Mouse (Mus musculus): ENCODE data around the gene Cacna2d1. TPM values are rescaled to one million over a fixed set of nuclear protein-coding genes. Genes with fewer than 3 reads are reported as not detected.

Cacna2d1 gene
- polyA plus RNA-seq (2016; fragmentation: Nextera tagmentation; extraction: Ambion mirVana): 1.2 and 1.6 TPM in 2 replicates

GRCm38 (mm10) chr5:15934376-15935233 lies at the start of gene Cacna2d1:
Cacna2d1 (plus strand) TSS chr5:15934691.
- Histone ChIP-seq H3K27ac (no peak within 1 kb of the TSS), H3K4me2 (peak within 1 kb of the TSS; percentile 69), H3K4me1 (no peaks in the 10 kb centered on the region), H3K9me3 (replicated peaks) (no peaks in the 10 kb centered on the region), H3K9ac (no peak within 1 kb of the TSS), H3K27me3 (replicated peaks) (peaks cover 38% of the 10 kb centered on the region), H3K4me3 (peak within 1 kb of the TSS; percentile 51), H3K36me3 (no peaks in the 10 kb centered on the region)
- WGBS (ENCODE audit: insufficient replicate concordance): under 1% methylated on average over 54 of the region's 120 CpGs
- ATAC-seq: peak; percentile 35

- ATAC-seq: no peak
- H3K9me3 ChIP-seq (replicated peaks): no peaks in the 10 kb centered on the region
- 47% methylated on average over 2 of the region's 2 CpGs for WGBS (ENCODE audit: insufficient replicate concordance)
Measured at GRCm38 (mm10) chr5:15895098-15895497, 39.4 kb upstream of the Cacna2d1 start.

DNA sequence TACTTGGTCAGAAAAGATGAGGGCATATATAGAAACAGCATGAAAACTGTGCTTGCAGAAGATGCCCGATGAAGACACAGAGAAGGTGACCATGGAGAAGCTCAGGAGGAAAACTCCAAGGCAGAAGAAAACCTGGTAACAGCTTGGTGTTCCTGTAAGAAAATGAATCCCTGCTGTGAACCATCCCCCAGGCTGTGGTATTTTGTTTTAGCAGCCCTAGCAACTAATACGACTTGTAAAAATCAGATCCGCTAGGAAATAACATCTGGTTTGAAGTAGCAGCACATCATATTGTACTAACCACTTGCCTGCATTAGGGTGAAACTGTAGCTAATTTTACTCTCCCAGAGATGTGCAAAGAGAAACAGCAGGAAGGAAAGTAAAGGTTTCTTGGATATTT lies 37.8 kb upstream of the Cacna2d1 start:
- no peak overlapping the region for H3K27ac ChIP-seq
- no peak overlapping the region for H3K4me3 ChIP-seq
- no peaks in the 10 kb centered on the region for H3K4me1 ChIP-seq
- no peaks in the 10 kb centered on the region for H3K36me3 ChIP-seq
- no peak overlapping the region for H3K4me2 ChIP-seq
- ATAC-seq: no peak
- no peak overlapping the region for H3K9ac ChIP-seq
- H3K27me3 ChIP-seq (replicated peaks): no peaks in the 10 kb centered on the region
- WGBS (ENCODE audit: insufficient replicate concordance): 76% methylated on average over 3 of the region's 3 CpGs
- no peaks in the 10 kb centered on the region for H3K9me3 ChIP-seq (replicated peaks)

More at GRCm38 (mm10) chr5:15895098-15895497, 39.4 kb upstream of the Cacna2d1 start:
- no peak overlapping the region for H3K4me2 ChIP-seq
- H3K4me3 ChIP-seq: no peak overlapping the region
- H3K27ac ChIP-seq: no peak overlapping the region
- no peaks in the 10 kb centered on the region for H3K27me3 ChIP-seq (replicated peaks)
- no peak overlapping the region for H3K9ac ChIP-seq
- no peaks in the 10 kb centered on the region for H3K36me3 ChIP-seq
- H3K4me1 ChIP-seq: no peaks in the 10 kb centered on the region

DNA sequence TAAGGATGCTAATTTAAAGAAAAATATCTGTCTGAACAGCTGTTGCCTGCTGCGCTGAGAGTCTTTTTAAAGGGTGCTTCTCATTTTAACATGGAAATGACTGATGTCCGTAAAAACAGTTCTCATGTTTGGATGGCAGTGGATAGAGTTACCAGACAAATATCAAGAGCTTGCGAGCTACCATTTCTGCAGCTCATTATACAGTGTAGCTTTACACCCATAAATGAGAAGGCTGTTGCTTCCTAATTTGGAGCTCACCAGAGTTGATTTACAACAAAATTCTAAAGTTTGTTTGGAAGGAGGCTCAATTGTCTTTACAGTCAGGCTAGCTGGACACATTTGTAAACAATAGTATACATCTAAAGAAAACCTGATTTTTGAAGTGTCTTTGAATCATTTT lies 28.0 kb upstream of the Cacna2d1 start:
- H3K9me3 ChIP-seq (replicated peaks): no peaks in the 10 kb centered on the region
- 73% methylated on average over 3 of the region's 3 CpGs for WGBS (ENCODE audit: insufficient replicate concordance)
- no peak overlapping the region for H3K4me3 ChIP-seq
- H3K4me1 ChIP-seq: no peaks in the 10 kb centered on the region
- no peaks in the 10 kb centered on the region for H3K36me3 ChIP-seq
- no peak overlapping the region for H3K9ac ChIP-seq
- ATAC-seq: no peak
- no peak overlapping the region for H3K4me2 ChIP-seq
- H3K27me3 ChIP-seq (replicated peaks): no peaks in the 10 kb centered on the region
- H3K27ac ChIP-seq: no peak overlapping the region

DNA sequence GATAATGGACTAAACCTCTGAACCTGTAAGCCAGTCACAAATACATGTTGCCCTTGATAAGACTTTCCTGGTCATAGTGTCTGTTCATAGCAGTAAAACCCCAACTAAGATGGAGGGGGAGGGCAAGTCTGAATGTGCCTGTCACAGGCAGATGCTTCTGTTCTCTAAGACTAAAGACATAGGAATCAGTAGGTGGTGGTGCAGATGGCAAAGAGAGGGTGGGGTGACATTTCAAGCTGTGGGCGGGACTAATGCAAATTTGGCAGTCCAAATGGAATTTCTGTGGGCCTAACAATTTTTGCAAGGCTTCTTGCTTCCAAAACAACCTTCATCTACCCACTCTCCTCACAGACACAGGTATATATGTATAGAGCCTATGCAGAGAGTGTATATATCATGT lies 19.6 kb upstream of the Cacna2d1 start:
- H3K9ac ChIP-seq: no peak overlapping the region
- no peaks in the 10 kb centered on the region for H3K27me3 ChIP-seq (replicated peaks)
- ATAC-seq: no peak
- no peaks in the 10 kb centered on the region for H3K9me3 ChIP-seq (replicated peaks)
- 50% methylated on average over 1 of the region's 1 CpGs for WGBS (ENCODE audit: insufficient replicate concordance)
- H3K4me2 ChIP-seq: no peak overlapping the region
- no peak overlapping the region for H3K4me3 ChIP-seq
- no peak overlapping the region for H3K27ac ChIP-seq
- H3K4me1 ChIP-seq: no peaks in the 10 kb centered on the region
- H3K36me3 ChIP-seq: no peaks in the 10 kb centered on the region

DNA sequence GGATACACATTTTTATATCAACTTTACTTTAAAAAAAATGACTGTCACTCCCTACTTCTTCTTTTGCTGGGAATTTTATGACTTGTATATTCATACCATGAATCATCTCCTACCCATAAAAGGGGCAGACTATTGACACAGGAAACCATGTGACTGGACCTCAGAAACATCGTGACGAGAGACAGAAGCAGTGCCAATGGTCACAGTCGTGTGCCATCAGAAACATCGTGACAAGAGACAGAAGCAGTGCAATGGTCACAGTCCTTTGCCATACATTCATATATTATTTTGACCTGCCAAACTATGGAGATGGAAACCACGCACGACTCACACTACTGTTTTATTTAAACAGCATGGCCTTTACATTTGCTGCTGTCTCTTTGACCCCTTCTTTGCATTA lies 6.0 kb upstream of the Cacna2d1 start:
- Histone ChIP-seq H3K4me1 (no peaks in the 10 kb centered on the region), H3K9me3 (replicated peaks) (no peaks in the 10 kb centered on the region), H3K27ac (no peak overlapping the region), H3K4me2 (no peak overlapping the region), H3K27me3 (replicated peaks) (peaks cover 7% of the 10 kb centered on the region), H3K36me3 (no peaks in the 10 kb centered on the region), H3K4me3 (no peak overlapping the region), H3K9ac (no peak overlapping the region)
- ATAC-seq: no peak
- 60% methylated on average over 6 of the region's 6 CpGs for WGBS (ENCODE audit: insufficient replicate concordance)

DNA sequence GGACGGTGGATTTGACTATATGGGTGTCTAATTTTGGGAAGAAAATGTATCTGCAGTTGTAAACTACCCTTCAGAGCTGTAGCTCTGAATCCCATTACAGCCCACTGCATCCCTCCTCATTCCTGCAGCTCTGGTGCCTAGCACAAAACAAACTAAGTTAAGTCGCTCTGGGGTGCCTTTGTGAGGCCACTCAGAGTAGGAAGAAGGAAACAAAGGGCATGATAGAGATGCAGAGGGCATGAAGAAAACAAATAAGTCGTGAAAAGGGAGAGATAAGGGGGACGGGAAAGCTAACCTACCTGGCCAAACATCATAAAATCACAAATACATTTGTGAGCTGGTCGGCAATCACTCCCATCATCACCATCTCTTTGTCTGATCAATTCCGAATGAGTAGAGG lies 1.5 kb upstream of the Cacna2d1 start:
- Histone ChIP-seq H3K27ac (no peak overlapping the region), H3K4me3 (no peak overlapping the region), H3K4me2 (no peak overlapping the region), H3K27me3 (replicated peaks) (peaks cover 38% of the 10 kb centered on the region), H3K36me3 (no peaks in the 10 kb centered on the region), H3K9ac (no peak overlapping the region), H3K9me3 (replicated peaks) (no peaks in the 10 kb centered on the region), H3K4me1 (no peaks in the 10 kb centered on the region)
- no peak for ATAC-seq
- 13% methylated on average over 6 of the region's 6 CpGs for WGBS (ENCODE audit: insufficient replicate concordance)

DNA sequence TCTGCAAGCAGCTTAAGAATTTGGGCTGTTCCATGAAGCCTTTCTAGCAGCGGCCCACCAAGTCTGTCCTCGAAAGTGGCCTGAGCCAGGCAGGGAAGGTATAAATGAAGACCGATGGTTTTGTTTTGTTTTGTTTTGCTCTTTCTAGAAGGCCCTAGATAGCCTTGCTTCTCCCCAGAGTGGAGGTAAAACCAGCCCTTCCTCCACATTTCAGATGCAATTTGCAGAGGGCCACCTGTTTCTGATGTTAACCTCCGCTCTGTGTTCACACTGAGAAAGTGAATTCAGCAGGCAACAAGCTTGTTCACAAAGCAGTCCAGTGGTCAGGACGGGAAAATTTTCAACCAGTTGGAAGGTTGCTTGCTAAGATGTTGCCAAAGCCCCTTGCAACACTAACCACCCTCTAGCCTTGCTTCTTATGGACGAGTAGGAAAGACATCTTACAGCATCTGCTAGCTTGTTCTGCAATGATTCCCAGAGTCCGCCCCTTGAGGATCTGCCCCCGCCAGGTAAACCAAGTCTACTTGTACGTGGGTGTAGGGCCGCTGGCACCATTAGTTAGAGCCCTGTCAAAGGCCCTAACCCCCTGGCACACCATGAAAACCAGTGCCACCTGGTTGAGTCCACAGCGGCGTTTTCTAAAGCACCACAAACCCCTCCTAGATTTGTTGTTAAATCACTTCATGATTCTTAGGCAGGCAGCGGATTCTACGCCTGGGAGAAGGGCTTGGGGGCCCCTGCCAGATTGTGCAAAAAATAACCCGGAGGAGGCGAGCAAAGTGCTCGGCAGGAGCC lies 713 bp upstream of the Cacna2d1 start:
- Histone ChIP-seq H3K4me3 (peak overlapping the region; percentile 51), H3K27ac (no peak overlapping the region), H3K36me3 (no peaks in the 10 kb centered on the region), H3K9me3 (replicated peaks) (no peaks in the 10 kb centered on the region), H3K4me2 (peak overlapping the region; percentile 69), H3K9ac (no peak overlapping the region), H3K4me1 (no peaks in the 10 kb centered on the region), H3K27me3 (replicated peaks) (peaks cover 38% of the 10 kb centered on the region)
- no peak for ATAC-seq
- WGBS (ENCODE audit: insufficient replicate concordance): 8% methylated on average over 17 of the region's 17 CpGs

GRCm38 (mm10) chr5:15935234-15935728 lies 790 bp downstream of the Cacna2d1 start:
- Histone ChIP-seq H3K4me1 (no peaks in the 10 kb centered on the region), H3K27ac (no peak overlapping the region), H3K4me2 (peak overlapping the region; percentile 69), H3K9ac (no peak overlapping the region), H3K36me3 (no peaks in the 10 kb centered on the region), H3K4me3 (peak overlapping the region; percentile 51), H3K27me3 (replicated peaks) (peaks cover 38% of the 10 kb centered on the region), H3K9me3 (replicated peaks) (no peaks in the 10 kb centered on the region)
- 4% methylated on average over 27 of the region's 27 CpGs for WGBS (ENCODE audit: insufficient replicate concordance)
- ATAC-seq: no peak

- 28% methylated on average over 14 of the region's 14 CpGs for WGBS (ENCODE audit: insufficient replicate concordance)
- H3K4me3 ChIP-seq: no peak overlapping the region
- no peak overlapping the region for H3K27ac ChIP-seq
- no peaks in the 10 kb centered on the region for H3K36me3 ChIP-seq
- H3K9ac ChIP-seq: no peak overlapping the region
- H3K9me3 ChIP-seq (replicated peaks): no peaks in the 10 kb centered on the region
- H3K4me1 ChIP-seq: no peaks in the 10 kb centered on the region
- no peak for ATAC-seq
- H3K27me3 ChIP-seq (replicated peaks): peaks cover 38% of the 10 kb centered on the region
- H3K4me2 ChIP-seq: peak overlapping the region; percentile 69; the same call in 1 of the 2 replicates
Measured at GRCm38 (mm10) chr5:15935831-15936710, 1.6 kb downstream of the Cacna2d1 start.

- Histone ChIP-seq H3K36me3 (no peaks in the 10 kb centered on the region), H3K9ac (no peak overlapping the region), H3K4me3 (no peak overlapping the region), H3K4me1 (no peaks in the 10 kb centered on the region), H3K27me3 (replicated peaks) (peaks cover 3% of the 10 kb centered on the region; the same call in 1 of the 2 replicates), H3K4me2 (no peak overlapping the region), H3K9me3 (replicated peaks) (no peaks in the 10 kb centered on the region), H3K27ac (no peak overlapping the region)
- WGBS (ENCODE audit: insufficient replicate concordance): 51% methylated on average over 6 of the region's 6 CpGs
- no peak for ATAC-seq
Measured at GRCm38 (mm10) chr5:15941191-15941725, 6.8 kb downstream of the Cacna2d1 start.
